Mouse (Mus musculus) kidney, embryonic 16.5 days (tissue): ENCODE measurements around the gene Gm10320. TPM values are rescaled to one million over a fixed set of nuclear protein-coding genes. Genes with fewer than 3 reads are reported as not detected.

Experiments
- ATAC-seq: fragments of 200-750 bp; cut with Nextera tagmentation; 2 replicates; pipeline ENCODE4 v1.8.0; 2017; ENCODE audit warnings: moderate TSS enrichment; ENCODE audit not compliant: low FRiP score, low TSS enrichment
- H3K27ac ChIP-seq: fragments of 300-500 bp; sonication (generic); 2 replicates; pipeline ENCODE4 v1.5.1; 2014; ENCODE audit warnings: low read length
- H3K27me3 ChIP-seq: fragments of 300-500 bp; sonication (generic); 2 replicates; pipeline ENCODE4 v1.6.1; 2014; ENCODE audit warnings: low read length, control low read depth, mixed read lengths; ENCODE audit not compliant: insufficient read depth
- H3K36me3 ChIP-seq: fragments of 300-500 bp; sonication (generic); 2 replicates; pipeline ENCODE4 v1.6.1; 2014; ENCODE audit warnings: low read length, control low read depth, mixed read lengths; ENCODE audit not compliant: insufficient read depth
- H3K4me1 ChIP-seq: fragments of 300-500 bp; sonication (generic); 2 replicates; pipeline ENCODE4 v1.6.1; 2014; ENCODE audit warnings: low read length, control low read depth, mixed read lengths; ENCODE audit not compliant: insufficient read depth
- H3K4me2 ChIP-seq: fragments of 300-500 bp; sonication (generic); replicated peaks from 2 replicates; pipeline ENCODE4 v1.6.1; 2014; ENCODE audit warnings: low read depth, low read length
- H3K4me3 ChIP-seq: fragments of 300-500 bp; sonication (generic); 2 replicates; pipeline ENCODE4 v1.5.1; 2014; ENCODE audit warnings: mild to moderate bottlenecking, low read length
- H3K9ac ChIP-seq: fragments of 300-500 bp; sonication (generic); replicated peaks from 2 replicates; pipeline ENCODE4 v1.6.1; 2014; ENCODE audit warnings: low read length
- H3K9me3 ChIP-seq: fragments of 300-500 bp; sonication (generic); 2 replicates; pipeline ENCODE4 v1.6.1; 2016; ENCODE audit warnings: low read length, control low read depth
- WGBS: fragments of 180-500 bp; shearing (Covaris S2); extraction: QIAGEN DNeasy Blood & Tissue Kit; methylation state at CpG from one replicate; pipeline ENCODE4 v1.1.7; 2014; 5-methylcytosine and 5-hydroxymethylcytosine counted together
- polyA plus RNA-seq: library from polyadenylated mRNA; unstranded; fragments of >200 nt; fragmentation: Nextera tagmentation; extraction: Ambion mirVana; gene quantifications from 2 replicates; pipeline ENCODE4 v1.2.1, GENCODE M21; 2015

Gene Gm10320
- polyA plus RNA-seq, 1 experiment from 2014 or later: 1.8 TPM

GRCm38 (mm10) chr13:98505489-98505857, 13.7 kb upstream of the Gm10320 start:
- peaks cover 69% of the 10 kb centered on the region for H3K27me3 ChIP-seq
- H3K9me3 ChIP-seq: no peaks in the 10 kb centered on the region
- no peaks in the 10 kb centered on the region for H3K36me3 ChIP-seq
- H3K27ac ChIP-seq: no peak overlapping the region
- peak overlapping the region; percentile 76 for H3K4me2 ChIP-seq
- 13% methylated on average over 11 of the region's 11 CpGs for WGBS
- no peak overlapping the region for H3K9ac ChIP-seq
- no peak for ATAC-seq
- H3K4me3 ChIP-seq: peak overlapping the region; percentile 45
- H3K4me1 ChIP-seq: peaks cover 27% of the 10 kb centered on the region

- no peaks in the 10 kb centered on the region for H3K9me3 ChIP-seq
- WGBS: under 1% methylated on average over 39 of the region's 51 CpGs
- H3K4me2 ChIP-seq: peak overlapping the region; percentile 76
- peak overlapping the region; percentile 45 for H3K4me3 ChIP-seq
- H3K4me1 ChIP-seq: peaks cover 27% of the 10 kb centered on the region
- no peaks in the 10 kb centered on the region for H3K36me3 ChIP-seq
- H3K27me3 ChIP-seq: peaks cover 75% of the 10 kb centered on the region
- peak; percentile 86 for ATAC-seq
- H3K9ac ChIP-seq: peak overlapping the region; percentile 47
- no peak overlapping the region for H3K27ac ChIP-seq
These were observed 13.1 kb upstream of the Gm10320 start for GRCm38 (mm10) chr13:98504661-98505488.

- no peak overlapping the region for H3K9ac ChIP-seq
These were observed 12.4 kb upstream of the Gm10320 start for GRCm38 (mm10) chr13:98504181-98504660.

GRCm38 (mm10) chr13:98503601-98504000, 11.8 kb upstream of the Gm10320 start:
- Histone ChIP-seq H3K9ac (no peak overlapping the region), H3K4me3 (peak overlapping the region; percentile 45), H3K27ac (no peak overlapping the region), H3K9me3 (no peaks in the 10 kb centered on the region), H3K4me1 (peaks cover 27% of the 10 kb centered on the region), H3K27me3 (peaks cover 87% of the 10 kb centered on the region), H3K4me2 (peak overlapping the region; percentile 76), H3K36me3 (no peaks in the 10 kb centered on the region)
- WGBS: 5% methylated on average over 8 of the region's 8 CpGs
- ATAC-seq: no peak

More at GRCm38 (mm10) chr13:98504181-98504660, 12.4 kb upstream of the Gm10320 start:
- Histone ChIP-seq H3K4me2 (peak overlapping the region; percentile 76), H3K36me3 (no peaks in the 10 kb centered on the region), H3K27ac (no peak overlapping the region), H3K27me3 (peaks cover 81% of the 10 kb centered on the region), H3K4me3 (peak overlapping the region; percentile 45), H3K4me1 (peaks cover 27% of the 10 kb centered on the region), H3K9me3 (no peaks in the 10 kb centered on the region)
- 1% methylated on average over 27 of the region's 27 CpGs for WGBS
- peak; percentile 41 for ATAC-seq

GRCm38 (mm10) chr13:98502813-98503341, 11.1 kb upstream of the Gm10320 start:
- 2% methylated on average over 27 of the region's 27 CpGs for WGBS
- Histone ChIP-seq H3K9me3 (no peaks in the 10 kb centered on the region), H3K9ac (peak overlapping the region; percentile 45), H3K4me2 (peak overlapping the region; percentile 51), H3K4me1 (peaks cover 29% of the 10 kb centered on the region), H3K27me3 (peaks cover 89% of the 10 kb centered on the region), H3K4me3 (peak overlapping the region; percentile 31), H3K36me3 (no peaks in the 10 kb centered on the region), H3K27ac (no peak overlapping the region)
- no peak for ATAC-seq

- 7% methylated on average over 16 of the region's 16 CpGs for WGBS
- no peaks in the 10 kb centered on the region for H3K36me3 ChIP-seq
- peak overlapping the region; percentile 31 for H3K4me3 ChIP-seq
- ATAC-seq: no peak
- H3K27me3 ChIP-seq: peaks cover 87% of the 10 kb centered on the region
- H3K4me2 ChIP-seq: peak overlapping the region; percentile 51
- peaks cover 34% of the 10 kb centered on the region for H3K4me1 ChIP-seq
- no peak overlapping the region for H3K27ac ChIP-seq
- H3K9ac ChIP-seq: peak overlapping the region; percentile 45; the same call in 1 of the 2 replicates
- H3K9me3 ChIP-seq: no peaks in the 10 kb centered on the region
These were observed 10.5 kb upstream of the Gm10320 start for GRCm38 (mm10) chr13:98502236-98502812.

GRCm38 (mm10) chr13:98501321-98501720, 9.5 kb upstream of the Gm10320 start:
- H3K9ac ChIP-seq: no peak overlapping the region
- H3K27ac ChIP-seq: no peak overlapping the region
- no peak overlapping the region for H3K4me3 ChIP-seq
- H3K27me3 ChIP-seq: peaks cover 77% of the 10 kb centered on the region
- WGBS: 30% methylated on average over 6 of the region's 6 CpGs
- no peaks in the 10 kb centered on the region for H3K9me3 ChIP-seq
- ATAC-seq: no peak
- H3K4me1 ChIP-seq: peaks cover 42% of the 10 kb centered on the region
- no peaks in the 10 kb centered on the region for H3K36me3 ChIP-seq
- no peak overlapping the region for H3K4me2 ChIP-seq

GRCm38 (mm10) chr13:98500471-98501125, 8.8 kb upstream of the Gm10320 start:
- Histone ChIP-seq H3K27me3 (peaks cover 71% of the 10 kb centered on the region), H3K36me3 (no peaks in the 10 kb centered on the region), H3K9me3 (no peaks in the 10 kb centered on the region), H3K4me2 (no peak overlapping the region), H3K9ac (no peak overlapping the region), H3K4me3 (no peak overlapping the region), H3K4me1 (peaks cover 41% of the 10 kb centered on the region), H3K27ac (no peak overlapping the region)
- WGBS: 34% methylated on average over 13 of the region's 13 CpGs
- ATAC-seq: no peak

GRCm38 (mm10) chr13:98498561-98498960, 6.8 kb upstream of the Gm10320 start:
- no peak for ATAC-seq
- peaks cover 25% of the 10 kb centered on the region for H3K4me1 ChIP-seq
- WGBS: 50% methylated on average over 5 of the region's 5 CpGs

More at GRCm38 (mm10) chr13:98498561-98498960, 6.8 kb upstream of the Gm10320 start:
- Histone ChIP-seq H3K4me3 (no peak overlapping the region), H3K4me2 (no peak overlapping the region), H3K9ac (no peak overlapping the region), H3K27ac (no peak overlapping the region), H3K36me3 (no peaks in the 10 kb centered on the region), H3K27me3 (peaks cover 54% of the 10 kb centered on the region), H3K9me3 (no peaks in the 10 kb centered on the region)
